Mouse (Mus musculus): Measurements from ENCODE around the gene Nipa1. TPM values are rescaled to one million over a fixed set of nuclear protein-coding genes. Genes with fewer than 3 reads are reported as not detected.

Nipa1 gene
- total RNA-seq, 2 experiments from 2014 or later: 2.1 TPM

DNA sequence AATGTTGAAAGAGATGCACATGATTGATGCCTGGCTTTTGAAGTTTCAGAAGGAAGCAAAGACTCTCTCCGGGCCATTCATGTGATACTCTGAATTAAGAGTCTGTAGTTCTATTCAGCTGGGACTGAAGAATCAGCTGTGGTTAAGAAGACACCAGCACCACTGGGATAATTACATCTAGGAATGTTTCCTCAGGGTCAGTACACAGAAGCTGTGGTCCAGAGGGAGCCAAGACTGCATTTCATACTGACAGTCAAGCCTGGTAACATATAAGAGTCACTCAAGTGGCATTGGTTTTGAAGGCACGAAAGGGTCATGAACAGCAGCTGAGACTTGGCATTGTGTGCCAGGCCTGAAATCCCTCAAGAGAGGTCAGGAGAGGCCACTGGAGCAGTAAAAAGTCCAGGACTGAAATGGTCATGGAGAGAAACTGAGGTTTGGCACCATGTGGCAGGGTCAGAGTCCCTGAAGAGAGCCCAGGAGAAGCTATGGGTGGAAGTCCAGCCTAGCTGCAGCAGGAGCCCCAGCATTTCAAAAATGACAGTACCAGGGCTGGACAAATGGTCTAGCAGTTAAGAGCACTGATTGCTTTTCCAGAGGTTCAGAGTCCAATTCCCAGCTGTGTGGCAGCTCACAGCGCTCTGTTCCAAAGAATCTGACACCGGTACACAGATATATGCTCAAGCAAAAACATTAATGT is 9.3 kb downstream of the Nipa1 start:
- peak; percentile 9 for DNase-seq

DNA sequence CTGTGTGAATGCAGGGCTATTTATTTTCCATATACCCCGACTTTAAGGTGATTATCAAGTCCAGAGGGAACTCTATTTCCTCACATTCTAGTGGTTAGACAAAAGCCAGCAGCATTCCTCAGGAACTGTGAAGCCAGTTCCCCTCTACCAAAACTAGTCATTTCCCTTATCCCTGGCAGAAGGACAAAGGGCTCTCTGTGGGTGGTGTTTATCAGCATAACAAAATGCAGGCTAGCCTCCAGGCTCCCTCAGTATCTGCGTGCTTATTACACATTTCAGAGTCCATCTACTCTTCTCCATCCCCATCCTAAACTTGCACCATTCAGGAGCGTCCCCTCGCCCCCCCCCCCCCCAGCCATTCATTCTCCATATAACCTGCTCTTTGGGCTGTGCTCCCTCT is 20.8 kb downstream of the Nipa1 start:
- DNase-seq: no peak

DNA sequence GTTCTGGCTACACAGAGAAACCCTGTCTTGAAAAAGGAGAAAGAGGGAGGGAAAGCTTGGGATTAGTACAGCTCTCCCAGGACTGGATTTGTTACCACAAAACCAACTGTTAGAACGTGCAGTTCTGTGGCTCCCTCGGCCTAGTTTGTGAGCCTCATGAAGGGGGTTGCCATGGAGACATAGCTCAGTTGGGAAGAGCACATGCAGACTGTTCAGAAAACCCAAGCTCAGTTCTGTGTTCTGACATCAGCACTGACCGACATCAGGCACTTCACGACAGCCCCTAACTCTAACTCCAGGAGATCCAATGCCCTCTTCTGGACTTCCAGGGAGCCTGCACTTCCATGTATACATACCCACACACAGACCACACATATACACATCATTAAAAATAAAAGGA is 24.7 kb downstream of the Nipa1 start:
- DNase-seq: no peak

DNA sequence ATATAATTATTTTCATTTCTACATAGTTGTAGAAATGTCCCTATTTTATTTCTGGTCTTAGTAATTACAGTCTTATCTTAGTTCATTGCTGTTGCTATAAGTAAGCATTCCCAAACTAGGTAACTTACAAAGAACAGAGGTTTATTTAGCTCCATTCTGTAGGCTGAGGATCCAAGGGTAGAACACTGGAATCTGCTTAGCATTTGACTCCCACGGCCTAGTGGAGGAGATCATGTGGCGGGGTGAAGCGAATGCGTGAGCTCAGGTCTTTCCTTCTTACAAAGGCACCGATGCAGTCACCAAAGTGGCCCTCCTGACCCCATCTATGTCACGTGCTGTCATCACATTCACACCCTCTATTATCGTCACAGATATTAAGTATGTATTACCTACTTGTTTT is 27.9 kb downstream of the Nipa1 start:
- no peak for DNase-seq

DNA sequence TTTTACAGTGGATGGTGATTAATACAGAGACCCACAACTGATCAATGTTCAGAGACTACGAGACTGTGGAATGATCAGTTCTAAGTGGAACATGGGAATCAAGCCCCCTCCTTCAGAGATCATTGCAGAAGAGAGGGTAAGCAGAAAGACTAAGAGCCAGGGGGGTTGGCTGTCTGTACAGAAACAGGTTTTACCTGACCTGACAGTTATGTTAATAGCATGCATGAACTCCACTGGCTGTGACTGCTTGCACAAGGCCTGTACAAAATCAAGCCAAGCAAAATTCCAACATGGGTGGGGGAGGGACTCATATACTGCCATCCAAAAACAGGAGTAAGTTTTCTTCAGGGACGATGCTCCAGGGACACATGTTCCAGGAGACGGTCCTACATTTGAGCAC is 28.6 kb downstream of the Nipa1 start:
- DNase-seq: no peak

DNA sequence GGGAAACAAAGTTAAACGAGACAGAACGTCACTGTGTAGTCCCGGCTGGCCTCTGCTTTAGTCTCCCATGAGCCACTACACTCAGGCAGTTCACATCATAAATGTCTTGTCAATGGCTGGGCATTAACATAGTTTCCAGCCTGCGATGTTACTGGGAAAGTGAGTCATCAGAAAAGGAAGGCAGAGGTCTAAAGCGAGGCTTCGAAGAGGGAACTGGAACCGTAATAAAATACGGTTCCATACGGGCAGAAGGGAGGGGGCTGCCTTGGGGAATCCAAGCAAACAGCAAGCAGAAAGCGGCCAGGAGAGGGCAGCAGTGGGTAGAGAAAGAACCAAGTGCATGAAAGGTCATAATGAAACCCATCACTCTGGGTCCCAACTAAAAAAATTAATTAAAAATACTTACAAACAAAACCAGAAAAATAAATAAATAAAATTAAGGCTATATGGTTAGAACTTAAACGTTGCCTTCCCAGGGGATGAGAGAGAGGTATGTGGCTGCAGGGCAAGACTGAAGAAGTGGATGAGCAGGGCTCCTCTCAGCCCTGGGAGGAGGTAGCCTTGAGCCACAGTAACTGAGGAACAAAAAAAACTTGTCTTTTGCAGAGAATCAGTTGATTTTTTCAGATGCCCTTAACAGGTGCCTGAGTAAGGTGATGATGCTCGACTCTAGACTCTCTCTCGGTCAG is 33.1 kb downstream of the Nipa1 start:
- peak; percentile 27 for DNase-seq

DNA sequence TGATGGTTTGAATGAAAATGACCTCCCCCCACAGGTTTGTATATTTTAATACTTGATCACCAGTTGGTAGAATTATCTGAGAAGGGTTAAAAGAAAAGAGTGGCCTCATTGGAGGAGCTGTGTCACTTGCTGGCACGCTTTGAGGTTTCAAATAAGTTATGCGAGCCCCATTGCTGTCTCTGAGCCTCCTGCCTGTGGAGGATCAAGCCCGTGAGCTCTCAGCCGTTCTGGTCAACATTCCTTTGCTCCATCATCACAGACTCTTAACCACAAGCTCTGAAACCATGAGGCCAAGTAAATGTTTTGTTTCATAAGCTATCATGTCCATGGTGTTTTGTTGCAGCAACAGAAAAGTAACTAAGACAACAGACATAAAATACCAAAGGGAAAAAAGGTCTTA is 35.0 kb downstream of the Nipa1 start:
- no peak for DNase-seq

DNA sequence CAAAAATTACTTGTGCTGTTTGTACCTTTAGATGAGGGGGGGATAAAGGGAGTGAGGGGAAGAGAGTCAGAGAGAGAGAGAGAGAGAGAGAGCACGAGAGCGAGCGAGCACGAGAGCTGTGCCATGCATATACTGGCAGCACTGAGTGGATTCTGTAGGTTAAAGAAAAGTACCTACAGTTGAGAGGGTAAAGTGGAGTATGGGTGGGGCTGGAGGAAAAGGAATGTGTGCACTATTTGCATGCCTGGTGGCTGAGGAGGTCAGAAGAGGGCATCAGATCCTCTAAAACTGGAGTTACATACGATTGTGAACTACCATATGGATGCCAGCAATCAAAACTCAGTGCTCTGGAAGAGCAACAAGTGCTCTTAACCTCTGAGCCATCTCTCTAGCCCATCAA is 36.6 kb downstream of the Nipa1 start:
- DNase-seq: no peak

DNA sequence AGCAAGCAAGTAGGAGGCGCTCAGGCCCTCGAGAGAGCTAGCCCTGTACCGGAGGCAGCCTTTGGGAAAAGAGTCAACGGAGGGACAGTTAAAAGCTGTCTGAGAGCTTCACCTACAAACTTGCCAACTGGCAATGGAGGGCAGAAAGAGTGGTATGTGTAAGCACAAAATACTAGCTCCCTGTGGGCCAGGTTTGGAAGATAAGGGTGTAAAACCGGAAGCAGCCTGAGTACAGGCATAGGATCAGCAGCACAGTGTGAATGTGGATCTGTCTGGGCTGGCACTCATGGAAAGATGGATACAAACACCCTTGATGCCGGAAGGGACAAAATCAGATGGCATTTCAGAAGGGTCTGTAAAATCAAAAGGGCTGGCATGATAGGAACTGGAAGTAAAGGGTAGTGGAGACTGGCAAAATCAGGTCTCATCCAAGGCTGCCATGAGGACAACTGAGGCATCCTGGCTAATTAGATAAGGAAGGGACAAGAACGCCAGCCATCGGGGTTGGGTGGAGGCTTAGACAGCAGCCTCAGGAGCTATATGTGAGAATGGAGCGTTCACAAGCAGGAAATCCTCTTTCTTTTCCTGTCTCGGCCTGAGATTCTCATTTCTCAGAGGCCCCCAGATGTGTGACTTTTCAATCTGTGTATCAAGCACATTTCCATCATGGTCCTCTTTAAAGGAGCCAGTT is 37.6 kb downstream of the Nipa1 start:
- DNase-seq: no peak

DNA sequence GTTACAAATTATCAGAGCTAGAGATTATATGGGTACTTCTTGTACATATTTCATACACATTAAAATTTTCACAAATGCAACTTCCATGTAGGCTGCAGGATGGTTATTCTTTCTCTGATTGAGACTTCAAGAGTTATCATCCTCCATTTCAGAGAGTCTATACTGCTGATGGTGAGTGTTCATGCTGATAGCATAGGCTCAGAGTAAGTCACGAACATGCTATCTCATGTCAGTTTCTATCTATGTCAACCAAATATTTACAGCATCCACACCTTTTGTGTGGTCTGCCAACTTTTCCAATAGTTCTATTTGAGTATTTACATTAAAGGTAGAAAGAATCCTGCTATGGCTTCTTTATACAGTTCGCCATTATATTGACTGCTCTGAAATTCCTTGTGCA is 38.2 kb downstream of the Nipa1 start:
- no peak for DNase-seq

DNA sequence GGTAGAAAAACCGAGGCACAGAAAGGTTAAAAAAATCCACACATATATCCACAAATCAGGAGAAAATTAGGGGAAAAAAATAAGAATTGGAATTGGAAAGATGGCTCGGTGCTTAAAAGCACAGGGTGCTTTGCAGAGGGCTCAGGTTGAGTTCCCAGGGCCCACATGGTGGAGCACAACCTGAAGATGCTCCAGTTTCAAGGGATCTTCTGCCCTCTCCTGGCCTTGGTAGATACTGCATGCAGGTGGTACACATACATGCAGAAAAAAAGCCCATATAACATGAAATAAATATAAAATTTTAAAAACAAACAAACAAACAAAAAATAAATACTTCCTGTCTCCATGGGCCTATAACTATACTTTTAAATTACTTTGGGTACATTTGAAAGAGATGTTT is 45.3 kb downstream of the Nipa1 start:
- no peak for DNase-seq

DNA sequence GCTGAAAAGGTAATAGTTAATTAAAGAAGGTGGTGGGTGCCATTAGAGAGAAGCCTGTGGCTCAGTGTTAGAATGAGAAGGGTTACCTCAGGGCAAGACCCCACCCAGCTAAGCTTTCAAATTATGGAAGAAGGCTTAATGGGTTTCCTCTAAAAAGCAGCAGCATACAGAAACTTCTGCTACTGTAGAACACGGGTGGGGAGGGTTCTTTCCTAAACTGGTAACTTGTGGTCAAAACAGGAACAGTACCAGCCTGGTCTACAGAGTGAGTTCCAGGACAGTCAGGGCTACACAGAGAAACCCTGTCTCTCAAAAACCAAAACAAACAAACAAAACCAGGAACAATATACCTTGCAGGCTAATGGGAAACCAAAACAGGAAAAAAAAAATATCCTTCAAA is 50.3 kb downstream of the Nipa1 start:
- DNase-seq: no peak

DNA sequence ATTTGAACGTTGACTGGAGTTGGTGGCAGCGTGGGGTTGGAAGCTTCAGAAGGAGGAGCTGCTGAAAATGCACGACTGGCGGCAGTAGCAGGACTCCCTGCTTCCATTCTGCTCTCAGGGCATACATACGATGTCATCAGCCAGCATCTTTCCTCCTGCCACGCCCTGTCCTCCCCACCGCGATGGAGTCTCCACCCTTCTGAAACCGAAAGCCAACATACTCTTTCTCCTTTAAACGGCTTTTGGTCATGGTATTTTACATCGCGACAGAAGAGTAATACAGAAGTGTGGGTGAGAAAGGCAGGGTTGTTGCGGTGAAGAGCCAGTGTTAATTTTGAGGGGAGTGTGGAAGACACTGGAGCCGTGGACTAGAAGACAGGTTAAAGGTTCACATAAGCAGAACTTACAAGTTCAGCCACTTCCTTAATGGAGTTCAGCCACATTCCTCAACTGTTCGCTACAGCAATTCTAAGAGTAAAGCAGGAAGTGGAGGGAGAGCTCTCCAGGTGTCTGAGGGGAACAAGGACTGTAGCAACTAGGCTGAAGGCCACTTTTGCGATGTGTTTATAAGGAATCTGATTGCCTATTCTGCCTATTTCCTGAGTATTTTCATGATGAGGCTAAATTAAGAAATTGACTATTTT is 51.4 kb downstream of the Nipa1 start:
- no peak for DNase-seq

DNA sequence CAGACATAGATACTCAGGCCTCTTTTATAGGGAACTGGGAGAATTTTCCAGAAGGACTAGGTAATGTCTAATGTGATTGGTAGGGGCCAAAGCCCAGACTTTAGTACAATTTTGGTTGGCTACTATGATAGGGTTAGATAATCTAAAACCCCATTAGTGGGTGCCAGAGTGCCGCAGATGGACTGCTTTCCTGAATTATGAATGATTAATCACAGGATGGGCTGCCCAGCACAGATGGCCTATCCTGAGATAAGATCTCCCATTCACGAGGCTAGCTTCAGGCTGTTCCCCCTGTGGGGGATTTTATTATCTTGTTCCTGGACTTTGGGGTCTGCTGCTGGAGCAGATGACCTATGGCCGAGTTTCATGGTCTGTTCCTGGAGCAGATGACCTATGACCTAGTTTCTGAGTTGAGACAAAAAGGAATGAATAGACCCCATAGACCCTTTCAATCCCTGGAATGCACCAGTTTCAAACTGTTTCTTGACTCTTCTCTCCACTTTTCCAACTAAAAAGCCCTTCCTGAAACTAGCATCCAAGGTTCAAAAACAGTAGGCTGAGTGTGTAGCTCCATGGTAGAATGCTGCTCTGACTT is 52.8 kb downstream of the Nipa1 start:
- no peak for DNase-seq

DNA sequence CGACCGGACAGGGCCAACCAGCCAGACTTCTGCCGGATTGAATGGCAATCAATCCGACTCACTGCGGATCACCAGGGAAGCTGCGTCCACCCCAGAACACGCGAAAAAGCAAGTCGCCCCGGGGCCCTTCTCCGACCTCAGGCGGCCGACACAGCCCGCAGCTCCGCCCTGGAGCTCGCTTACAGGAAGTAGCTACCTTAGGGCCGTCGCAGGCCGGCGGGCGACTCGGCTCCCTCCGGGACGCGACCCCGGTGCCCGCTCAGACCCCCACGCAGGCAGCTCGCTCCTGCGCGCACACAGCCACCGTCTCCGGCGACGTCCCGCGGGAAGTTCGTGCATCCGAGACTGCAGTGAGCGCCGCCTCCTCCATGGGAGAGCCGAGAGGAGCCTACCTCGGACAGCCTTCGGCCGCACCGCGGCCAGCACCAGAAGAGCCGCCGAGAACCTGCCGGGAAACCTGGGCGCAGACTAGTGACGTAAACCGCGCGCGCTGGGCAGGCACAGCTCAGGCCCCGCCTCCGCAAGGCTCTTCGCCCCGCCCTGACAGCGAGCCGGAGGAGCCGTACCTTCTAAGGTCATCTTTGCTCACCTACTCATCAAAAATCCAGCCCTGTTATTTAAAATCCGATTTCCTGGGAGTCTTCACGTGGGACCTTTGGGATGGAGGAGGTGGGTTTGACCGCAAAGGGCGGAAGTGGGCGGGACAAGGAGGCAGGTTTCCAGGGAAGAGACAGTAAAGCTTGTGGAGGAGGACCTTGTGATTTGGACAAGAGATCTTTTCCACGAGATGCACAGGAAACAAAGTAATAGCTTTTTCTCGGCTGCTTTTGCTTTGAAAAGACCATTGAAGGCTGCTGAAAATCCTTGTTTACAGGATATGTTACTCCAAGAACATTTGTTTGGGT is 57.5 kb downstream of the Nipa1 start, which contains the start of gene Nipa2:
Gene Nipa2, minus strand, starts transcription at position 473 of the 905 bp plus-strand sequence.
- DNase-seq: peak; percentile 86

DNA sequence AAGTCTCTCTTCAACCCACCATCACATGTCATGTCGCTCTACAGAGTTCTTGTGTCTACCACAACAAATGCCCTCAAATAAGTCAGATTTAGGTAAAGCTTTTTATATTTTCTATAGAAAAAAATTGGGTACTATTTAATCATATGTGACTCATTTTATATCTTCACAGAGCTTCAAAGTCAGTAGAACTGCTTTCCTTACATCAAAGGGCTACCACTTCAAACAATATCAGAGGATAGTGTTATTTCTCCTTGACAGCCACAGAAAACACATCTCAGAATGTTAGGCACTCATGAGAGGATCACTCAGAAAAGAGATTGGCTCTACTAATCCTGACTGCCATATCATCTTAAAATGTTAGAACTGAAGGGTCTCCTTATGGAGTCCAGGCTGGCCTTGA is 59.2 kb downstream of the Nipa1 start:
- DNase-seq: no peak

DNA sequence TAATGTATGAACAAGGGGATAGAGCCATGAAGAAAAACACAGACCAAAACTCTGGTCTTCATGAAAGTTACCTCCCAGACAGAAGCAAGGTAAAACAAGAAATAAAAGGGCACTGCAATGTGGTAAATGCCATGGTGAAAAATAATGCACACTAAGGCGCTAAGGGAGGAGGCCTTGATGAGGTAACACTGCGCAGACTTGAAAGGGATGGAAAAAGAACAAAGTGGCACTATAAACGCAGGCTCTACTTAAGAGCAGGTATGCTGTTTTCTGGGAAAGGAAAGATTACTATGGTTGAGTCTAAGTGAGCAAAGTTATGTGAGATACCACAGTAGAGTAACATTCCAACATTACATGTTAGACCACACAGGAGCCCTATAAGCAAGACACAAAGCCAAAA is 60.0 kb downstream of the Nipa1 start:
- no peak for DNase-seq

DNA sequence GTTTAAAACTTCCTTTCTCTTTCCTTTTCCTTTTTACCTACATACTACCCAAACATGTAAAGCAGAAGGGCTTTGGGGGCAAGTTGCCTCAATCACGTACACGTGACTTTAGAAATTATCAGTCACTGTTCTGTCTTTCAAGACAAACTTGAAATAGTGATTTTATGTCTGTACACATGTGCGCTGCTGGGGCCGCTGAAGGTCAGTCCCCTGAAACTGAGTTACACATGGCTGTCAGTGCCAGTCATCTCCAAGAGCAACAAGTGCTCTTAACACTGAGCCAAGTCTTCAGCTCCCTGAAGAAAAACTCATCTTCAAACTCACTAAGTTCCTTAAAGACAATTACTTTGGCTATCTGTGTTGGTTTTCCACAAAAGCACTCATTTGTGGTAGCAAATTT is 61.8 kb downstream of the Nipa1 start:
- DNase-seq: no peak

DNA sequence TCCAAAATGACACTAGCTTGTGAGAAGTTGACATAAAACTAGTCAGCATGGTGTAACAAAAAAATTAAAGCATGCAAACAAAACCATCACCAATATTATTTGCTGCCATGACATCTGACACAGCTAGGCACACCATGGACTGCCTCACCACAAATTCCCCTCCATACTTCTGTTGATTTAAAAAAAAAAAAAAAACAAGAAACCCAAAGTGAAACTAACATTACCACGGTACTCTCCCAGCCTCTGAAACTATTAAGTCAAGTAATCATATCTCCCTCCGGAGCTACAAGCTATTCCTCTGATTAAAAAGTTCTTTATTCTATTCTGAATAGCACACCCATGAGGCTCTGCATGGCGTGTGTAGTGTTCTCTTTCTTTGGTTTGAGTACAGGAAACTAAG is 62.6 kb downstream of the Nipa1 start:
- DNase-seq: no peak

DNA sequence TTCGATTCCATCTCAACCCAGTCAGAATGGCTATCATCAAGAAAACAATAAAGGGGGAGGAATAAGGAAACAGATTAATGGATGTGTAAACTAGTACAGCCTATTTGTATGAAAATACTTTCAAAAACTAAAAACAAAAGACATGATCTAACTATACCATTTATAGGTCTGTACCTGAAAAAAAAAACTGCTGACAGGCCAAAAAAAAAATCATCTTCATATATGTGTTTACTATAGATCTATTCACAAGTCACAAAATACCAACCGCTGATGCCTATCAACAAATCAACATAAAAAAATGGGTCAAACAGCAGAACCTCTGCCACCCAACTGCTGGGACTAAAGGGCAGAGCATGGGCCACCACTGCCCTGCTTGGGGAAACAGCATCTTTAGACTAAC is 63.7 kb downstream of the Nipa1 start:
- no peak for DNase-seq

DNA sequence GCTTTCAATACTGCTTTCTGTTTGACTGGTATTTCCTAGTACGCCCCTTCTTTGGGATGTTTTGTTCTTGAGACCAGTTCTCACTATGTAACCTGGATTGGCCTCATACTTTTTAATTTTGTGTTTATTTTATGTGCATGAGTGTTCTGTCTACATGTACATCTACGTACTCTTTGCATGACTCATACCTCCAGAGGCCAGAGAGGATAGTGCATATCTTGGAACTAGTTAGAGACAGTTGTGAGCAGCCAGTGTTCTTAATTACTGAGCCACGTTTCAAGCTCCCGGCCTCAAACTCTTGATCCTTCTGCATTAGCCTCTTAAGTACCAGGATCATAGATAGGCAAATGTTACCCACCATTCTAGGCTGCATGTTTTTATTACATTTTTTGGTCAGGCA is 81.4 kb downstream of the Nipa1 start:
- no peak for DNase-seq

DNA sequence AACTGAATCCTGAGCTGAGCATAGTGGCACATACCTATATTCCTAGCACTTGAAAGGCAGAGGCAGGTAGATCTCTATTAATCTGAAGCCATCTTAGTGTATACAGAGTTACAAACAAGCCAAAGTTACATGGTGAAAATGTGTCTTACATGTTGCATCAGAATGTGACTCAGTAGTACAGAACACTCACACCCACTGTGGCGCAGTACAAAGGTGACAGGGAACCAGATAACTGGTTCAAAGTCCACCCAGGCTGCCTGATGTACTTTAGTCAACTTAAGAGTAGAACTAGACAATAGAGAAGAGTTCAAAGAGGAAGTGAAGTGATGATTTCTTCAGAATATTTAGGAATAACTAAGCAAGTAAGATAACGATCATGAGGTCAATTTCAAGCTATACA is 84.7 kb downstream of the Nipa1 start:
- DNase-seq: no peak

All from gastrocnemius, postnatal 25 days (tissue).